Mouse (Mus musculus) adrenal gland, postnatal 10 days (tissue): ENCODE measurements around the gene C1galt1. TPM values are rescaled to one million over a fixed set of nuclear protein-coding genes. Genes with fewer than 3 reads are reported as not detected.
A peak's percentile ranks its signal among the peaks of the same experiment; 100 is the strongest.

Experiments used
- DNase-seq: peaks from one replicate; pipeline ENCODE4 v3.0.0; 2021; ENCODE audit warnings: mixed read lengths
- long read RNA-seq, 2 experiments: library from polyadenylated mRNA; stranded (forward); transcript quantifications; one replicate each; pipeline ENCODE4 v2.0.0; 2021
- total RNA-seq, 2 experiments: library from RNA; stranded (reverse); gene quantifications; 2 replicates each; pipeline ENCODE4 v1.2.3; 2021

C1galt1 gene
- 10 to 100 TPM; 24.1 to 25.4 TPM for total RNA-seq
- long read RNA-seq, experiment 1, full-length matches to known transcripts, result 10 of 19 reads
- long read RNA-seq, experiment 1, partial matches to known transcripts, result 1 of 19 reads
- long read RNA-seq, experiment 1, other reads (novel, unspliced or antisense), result 8 of 19 reads
- long read RNA-seq, experiment 2, full-length matches to known transcripts, result 7 of 11 reads
- long read RNA-seq, experiment 2, partial matches to known transcripts, result 0 of 11 reads
- long read RNA-seq, experiment 2, other reads (novel, unspliced or antisense), result 4 of 11 reads

- DNase-seq, result peak; percentile 70
Observed at GRCm38 (mm10) chr6:7844802-7845679, at the start of gene C1galt1. Gene C1galt1, plus strand, starts transcription at chr6:7844842.

- DNase-seq, result peak; percentile 33
Observed at GRCm38 (mm10) chr6:7799969-7800368, 44.7 kb upstream of the C1galt1 start.

- DNase-seq, result no peak
Observed at GRCm38 (mm10) chr6:7803765-7804542, 40.7 kb upstream of the C1galt1 start.

- DNase-seq, result no peak
Observed at GRCm38 (mm10) chr6:7814146-7814545, 30.5 kb upstream of the C1galt1 start.

- no peak for DNase-seq
Observed at GRCm38 (mm10) chr6:7816233-7816632, 28.4 kb upstream of the C1galt1 start.

GRCm38 (mm10) chr6:7822688-7823087 is 22.0 kb upstream of the C1galt1 start:
- DNase-seq, result no peak

GRCm38 (mm10) chr6:7830793-7831192 is 13.8 kb upstream of the C1galt1 start:
- DNase-seq, result no peak

- DNase-seq, result no peak
Observed at GRCm38 (mm10) chr6:7832564-7833175, 12.0 kb upstream of the C1galt1 start.

- DNase-seq, result no peak
Observed at GRCm38 (mm10) chr6:7843726-7844411, 773 bp upstream of the C1galt1 start.

- DNase-seq, result peak; percentile 100
Observed at GRCm38 (mm10) chr6:7844412-7844801, 235 bp upstream of the C1galt1 start.

GRCm38 (mm10) chr6:7845680-7846017 is 1.0 kb downstream of the C1galt1 start:
- no peak for DNase-seq

- no peak for DNase-seq
Observed at GRCm38 (mm10) chr6:7846726-7847439, 2.2 kb downstream of the C1galt1 start.

GRCm38 (mm10) chr6:7847890-7848508 is 3.4 kb downstream of the C1galt1 start:
- peak; percentile 24 for DNase-seq

- no peak for DNase-seq
Observed at GRCm38 (mm10) chr6:7848714-7849113, 4.1 kb downstream of the C1galt1 start.

- DNase-seq, result no peak
Observed at GRCm38 (mm10) chr6:7851036-7851435, 6.4 kb downstream of the C1galt1 start.

GRCm38 (mm10) chr6:7852919-7853318 is 8.3 kb downstream of the C1galt1 start:
- no peak for DNase-seq

GRCm38 (mm10) chr6:7853461-7853860 is 8.8 kb downstream of the C1galt1 start:
- DNase-seq, result no peak

GRCm38 (mm10) chr6:7856682-7857290 is 12.1 kb downstream of the C1galt1 start:
- no peak for DNase-seq

- DNase-seq, result peak; percentile 23
Observed at GRCm38 (mm10) chr6:7857356-7858247, 13.0 kb downstream of the C1galt1 start.
